Mouse (Mus musculus) limb, embryonic 15.5 days (tissue): ENCODE results near the gene Garnl3. TPM values are rescaled to one million over a fixed set of nuclear protein-coding genes. Genes with fewer than 3 reads are reported as not detected.

Source experiments
- ATAC-seq: fragments of 200-750 bp; cut with Nextera tagmentation; 2 replicates; pipeline ENCODE4 v1.8.0; 2017; ENCODE audit warnings: low read depth, moderate TSS enrichment; ENCODE audit not compliant: insufficient number of reproducible peaks, low FRiP score, low TSS enrichment
- H3K27ac ChIP-seq: fragments of 300-500 bp; sonication (generic); 2 replicates; pipeline ENCODE4 v1.5.1; 2015; ENCODE audit warnings: moderate library complexity, mild to moderate bottlenecking, inconsistent platforms
- H3K27me3 ChIP-seq: fragments of 300-500 bp; sonication (generic); 2 replicates; pipeline ENCODE4 v1.6.1; 2015; ENCODE audit warnings: inconsistent platforms
- H3K36me3 ChIP-seq: fragments of 300-500 bp; sonication (generic); 2 replicates; pipeline ENCODE4 v1.6.1; 2015; ENCODE audit warnings: inconsistent platforms
- H3K4me1 ChIP-seq: fragments of 300-500 bp; sonication (generic); 2 replicates; pipeline ENCODE4 v1.6.1; 2015; ENCODE audit warnings: inconsistent platforms
- H3K4me2 ChIP-seq: fragments of 300-500 bp; sonication (generic); 2 replicates; pipeline ENCODE4 v1.6.1; 2015; ENCODE audit warnings: mild to moderate bottlenecking, inconsistent platforms
- H3K4me3 ChIP-seq: fragments of 300-500 bp; sonication (generic); 2 replicates; pipeline ENCODE4 v1.5.1; 2015; ENCODE audit warnings: mild to moderate bottlenecking, inconsistent platforms
- H3K9ac ChIP-seq: fragments of 300-500 bp; sonication (generic); 2 replicates; pipeline ENCODE4 v1.6.1; 2015; ENCODE audit warnings: inconsistent platforms
- H3K9me3 ChIP-seq: fragments of 300-500 bp; sonication (generic); 2 replicates; pipeline ENCODE4 v1.6.1; 2016; ENCODE audit warnings: inconsistent platforms
- WGBS: fragments of 180-500 bp; shearing (Covaris S2); methylation state at CpG from one replicate; pipeline ENCODE4 v1.1.7; 2015; 5-methylcytosine and 5-hydroxymethylcytosine counted together
- polyA plus RNA-seq: library from polyadenylated mRNA; unstranded; fragments of >200 nt; fragmentation: Nextera tagmentation; extraction: Ambion mirVana; gene quantifications from 2 replicates; pipeline ENCODE4 v1.2.1, GENCODE M21; 2015

Gene Garnl3
- polyA plus RNA-seq, 1 experiment from 2014 or later = 8.8 TPM

DNA sequence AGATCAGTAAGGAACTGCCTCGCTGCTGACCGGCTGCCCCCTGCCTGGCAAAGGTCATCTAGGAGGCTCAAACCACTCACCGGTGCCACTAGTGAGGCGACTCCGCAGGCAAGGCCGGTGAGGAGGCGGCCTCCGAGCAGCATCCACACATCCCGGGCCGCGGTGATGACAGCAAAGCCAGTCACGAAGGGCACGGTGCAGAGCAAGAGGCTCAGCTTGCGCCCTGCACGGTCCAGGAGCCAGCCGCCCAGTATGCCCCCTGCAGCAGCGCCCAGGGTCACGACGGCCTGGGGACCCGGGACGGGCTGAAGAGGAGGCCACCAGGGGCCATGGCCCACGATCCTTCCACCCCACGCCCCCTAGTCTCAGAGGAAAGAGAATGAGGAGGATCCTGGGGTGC lies 150.2 kb downstream of the Garnl3 start:
- Histone ChIP-seq H3K4me2 (peak overlapping the region; percentile 99), H3K4me3 (peak overlapping the region; percentile 82), H3K27me3 (no peaks in the 10 kb centered on the region), H3K27ac (peak overlapping the region; percentile 69; the same call in 1 of the 2 replicates), H3K9ac (peak overlapping the region; percentile 90), H3K36me3 (peaks cover 4% of the 10 kb centered on the region), H3K9me3 (no peaks in the 10 kb centered on the region), H3K4me1 (peaks cover 19% of the 10 kb centered on the region)
- no peak for ATAC-seq
- WGBS = 2% methylated on average over 23 of the region's 23 CpGs

DNA sequence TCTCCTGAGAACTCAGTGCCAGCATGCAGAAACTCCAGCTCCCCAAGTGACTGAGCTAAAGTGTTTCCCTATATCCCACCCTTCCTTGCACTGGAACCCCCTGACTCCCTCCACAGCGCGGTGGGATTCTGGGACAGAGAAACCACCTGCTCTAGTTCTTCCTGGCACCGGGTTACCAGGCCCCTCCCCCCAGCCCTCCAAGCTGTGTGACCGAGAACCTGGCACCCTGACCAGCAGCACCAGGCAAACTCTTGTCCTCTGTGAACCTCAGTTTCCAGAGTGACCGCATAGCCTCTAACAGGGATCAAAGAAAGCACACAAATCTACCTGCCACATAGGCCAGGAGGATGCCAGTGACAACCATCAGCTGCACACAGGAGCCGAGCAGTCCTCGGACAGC lies 151.8 kb downstream of the Garnl3 start:
- H3K27me3 ChIP-seq = no peaks in the 10 kb centered on the region
- WGBS = 86% methylated on average over 7 of the region's 7 CpGs
- no peak overlapping the region for H3K9ac ChIP-seq
- H3K9me3 ChIP-seq = no peaks in the 10 kb centered on the region
- H3K4me2 ChIP-seq = no peak overlapping the region
- peaks cover 19% of the 10 kb centered on the region for H3K4me1 ChIP-seq
- H3K27ac ChIP-seq = no peak overlapping the region
- no peak overlapping the region for H3K4me3 ChIP-seq
- peaks cover 21% of the 10 kb centered on the region for H3K36me3 ChIP-seq
- ATAC-seq = no peak

DNA sequence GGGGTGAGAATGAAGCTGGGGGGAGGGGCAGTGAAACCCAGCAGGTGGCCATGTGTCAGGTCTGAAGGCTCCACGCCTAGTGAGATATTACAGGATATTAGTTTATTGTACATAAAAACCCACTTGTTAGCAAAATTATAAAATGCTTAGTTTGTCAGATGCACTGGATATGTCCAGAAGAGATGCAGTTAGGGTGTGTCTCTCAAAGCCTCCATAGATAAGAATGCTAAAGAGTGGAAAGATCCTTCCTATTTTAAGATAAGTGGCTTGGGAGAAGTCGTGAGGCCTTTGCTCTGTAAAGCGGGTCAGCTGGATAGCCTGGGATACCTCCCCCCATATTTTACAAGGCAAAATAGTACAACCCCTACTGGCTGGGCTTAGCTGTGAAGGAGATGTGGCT lies 152.8 kb downstream of the Garnl3 start:
- no peak overlapping the region for H3K4me3 ChIP-seq
- no peak overlapping the region for H3K9ac ChIP-seq
- 77% methylated on average over 3 of the region's 3 CpGs for WGBS
- no peak overlapping the region for H3K4me2 ChIP-seq
- ATAC-seq = no peak
- H3K27ac ChIP-seq = no peak overlapping the region
- H3K36me3 ChIP-seq = peaks cover 29% of the 10 kb centered on the region
- no peaks in the 10 kb centered on the region for H3K27me3 ChIP-seq
- H3K9me3 ChIP-seq = no peaks in the 10 kb centered on the region
- H3K4me1 ChIP-seq = peaks cover 19% of the 10 kb centered on the region

DNA sequence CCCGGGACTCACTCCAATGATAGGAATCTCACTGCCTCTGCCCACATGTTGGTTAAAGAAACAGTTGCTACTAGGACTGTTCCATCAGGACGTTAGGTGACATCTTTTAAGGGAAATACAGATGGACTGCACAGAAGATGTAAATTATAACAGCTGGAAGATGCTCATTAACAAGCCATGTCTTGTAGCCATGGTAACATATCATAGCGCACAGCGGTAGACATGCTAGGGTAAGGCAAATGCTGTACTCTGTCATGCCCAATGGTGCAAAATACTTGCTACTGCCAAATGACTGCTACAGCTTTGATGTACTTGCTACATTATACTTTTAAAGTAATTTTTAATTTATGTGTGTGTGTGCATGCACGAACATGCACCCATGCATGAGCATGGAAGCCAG lies 154.3 kb downstream of the Garnl3 start:
- Histone ChIP-seq H3K9ac (no peak overlapping the region), H3K27ac (no peak overlapping the region), H3K4me1 (peaks cover 10% of the 10 kb centered on the region), H3K27me3 (no peaks in the 10 kb centered on the region), H3K4me2 (no peak overlapping the region), H3K4me3 (no peak overlapping the region), H3K36me3 (peaks cover 42% of the 10 kb centered on the region), H3K9me3 (no peaks in the 10 kb centered on the region)
- 68% methylated on average over 5 of the region's 5 CpGs for WGBS
- no peak for ATAC-seq

DNA sequence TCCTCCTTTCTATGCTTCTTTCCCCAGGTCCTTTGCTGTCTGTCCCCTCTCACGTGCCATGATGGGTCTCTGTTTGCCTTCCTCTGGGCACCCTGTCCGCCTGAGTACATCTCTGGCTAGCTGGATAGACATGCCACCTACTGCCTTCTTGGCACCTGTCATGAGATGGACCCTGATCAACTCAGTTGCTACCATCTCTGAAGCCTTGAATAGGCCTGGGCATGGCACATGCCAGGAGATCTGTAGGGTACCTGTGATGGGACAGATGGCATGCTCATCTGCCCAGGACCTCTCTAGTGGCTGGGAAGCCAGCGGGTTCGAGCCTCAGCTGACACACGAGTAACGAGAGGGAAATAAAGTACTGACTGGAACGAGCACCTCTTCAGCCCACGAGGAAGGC lies 157.2 kb downstream of the Garnl3 start:
- 88% methylated on average over 8 of the region's 8 CpGs for WGBS
- H3K36me3 ChIP-seq = peaks cover 42% of the 10 kb centered on the region
- no peak overlapping the region for H3K4me2 ChIP-seq
- H3K27me3 ChIP-seq = no peaks in the 10 kb centered on the region
- no peak overlapping the region for H3K27ac ChIP-seq
- H3K4me1 ChIP-seq = no peaks in the 10 kb centered on the region
- no peak overlapping the region for H3K9ac ChIP-seq
- no peak overlapping the region for H3K4me3 ChIP-seq
- ATAC-seq = no peak
- H3K9me3 ChIP-seq = no peaks in the 10 kb centered on the region

DNA sequence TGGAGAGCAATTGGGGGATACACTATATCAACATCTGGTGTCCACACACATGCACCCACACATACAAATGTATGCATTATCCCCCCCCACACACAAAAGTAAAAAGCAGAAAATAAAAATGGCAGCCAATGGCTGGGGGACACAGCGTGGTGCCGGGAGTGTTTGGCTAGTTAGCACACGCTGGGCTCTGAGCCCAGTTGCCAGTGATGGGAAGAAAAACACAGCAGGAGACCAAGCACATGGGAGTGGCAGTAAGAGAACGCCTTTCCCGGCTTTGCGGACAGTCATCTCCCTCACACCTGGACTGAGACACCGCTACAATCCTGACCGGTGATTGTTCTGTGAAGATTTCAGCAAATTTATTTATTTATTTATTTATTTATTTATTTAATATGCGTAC lies 160.2 kb downstream of the Garnl3 start:
- no peak for ATAC-seq
- no peak overlapping the region for H3K9ac ChIP-seq
- H3K4me3 ChIP-seq = no peak overlapping the region
- H3K27me3 ChIP-seq = no peaks in the 10 kb centered on the region
- no peaks in the 10 kb centered on the region for H3K9me3 ChIP-seq
- H3K4me2 ChIP-seq = no peak overlapping the region
- WGBS = 48% methylated on average over 9 of the region's 9 CpGs
- H3K36me3 ChIP-seq = peaks cover 37% of the 10 kb centered on the region
- no peak overlapping the region for H3K27ac ChIP-seq
- peaks cover 12% of the 10 kb centered on the region for H3K4me1 ChIP-seq

DNA sequence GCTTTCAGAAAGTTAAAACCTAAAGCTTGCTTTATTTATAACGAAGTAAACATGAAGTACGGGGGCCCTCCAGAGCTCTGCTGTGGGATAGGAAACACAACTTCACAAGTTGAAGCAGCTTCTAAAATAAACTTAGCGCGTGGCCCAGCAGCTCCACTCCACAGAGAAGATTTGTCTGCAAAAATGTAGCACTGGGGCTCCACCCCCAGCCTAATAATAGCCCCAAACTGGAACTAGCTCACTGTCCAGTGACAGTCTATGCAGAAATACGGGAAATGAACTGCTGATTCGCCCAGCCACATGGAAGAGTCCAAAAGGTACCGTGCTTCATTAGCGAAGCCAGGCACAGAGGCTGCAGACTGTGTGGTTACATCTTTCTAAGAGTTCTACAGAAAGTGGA lies 162.1 kb downstream of the Garnl3 start:
- H3K4me2 ChIP-seq = no peak overlapping the region
- no peak for ATAC-seq
- no peak overlapping the region for H3K4me3 ChIP-seq
- no peak overlapping the region for H3K9ac ChIP-seq
- H3K4me1 ChIP-seq = peaks cover 24% of the 10 kb centered on the region
- no peak overlapping the region for H3K27ac ChIP-seq
- H3K9me3 ChIP-seq = no peaks in the 10 kb centered on the region
- 85% methylated on average over 8 of the region's 8 CpGs for WGBS
- peaks cover 26% of the 10 kb centered on the region for H3K36me3 ChIP-seq
- no peaks in the 10 kb centered on the region for H3K27me3 ChIP-seq

DNA sequence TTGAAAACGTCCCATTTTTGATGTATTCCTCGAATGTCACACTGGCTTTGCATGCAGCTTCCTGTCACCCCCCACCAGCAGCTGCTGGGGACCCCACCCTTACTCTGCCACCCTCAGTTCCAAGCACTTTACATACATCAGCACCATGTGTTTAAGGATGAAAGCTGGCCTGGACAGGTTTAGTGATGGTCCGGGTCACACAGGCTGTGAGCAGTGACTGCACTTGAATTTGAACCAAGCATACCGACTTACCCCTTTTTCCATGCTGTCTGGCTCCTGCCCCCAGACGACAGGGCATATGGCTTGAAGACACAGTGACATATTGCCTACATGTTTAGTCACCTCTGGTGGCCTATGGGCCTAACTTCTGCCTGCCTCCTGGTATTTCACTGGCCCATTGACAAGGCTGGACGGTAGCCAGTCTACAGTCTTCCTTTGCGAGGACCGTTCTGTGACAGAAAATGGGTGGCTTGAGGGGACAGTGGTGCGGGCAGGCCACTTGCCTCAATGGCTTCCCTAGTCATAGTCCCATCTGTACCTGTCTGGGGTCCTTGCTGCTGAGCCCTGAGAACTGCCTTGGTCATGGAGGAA lies 163.3 kb downstream of the Garnl3 start:
- WGBS = 83% methylated on average over 9 of the region's 9 CpGs

DNA sequence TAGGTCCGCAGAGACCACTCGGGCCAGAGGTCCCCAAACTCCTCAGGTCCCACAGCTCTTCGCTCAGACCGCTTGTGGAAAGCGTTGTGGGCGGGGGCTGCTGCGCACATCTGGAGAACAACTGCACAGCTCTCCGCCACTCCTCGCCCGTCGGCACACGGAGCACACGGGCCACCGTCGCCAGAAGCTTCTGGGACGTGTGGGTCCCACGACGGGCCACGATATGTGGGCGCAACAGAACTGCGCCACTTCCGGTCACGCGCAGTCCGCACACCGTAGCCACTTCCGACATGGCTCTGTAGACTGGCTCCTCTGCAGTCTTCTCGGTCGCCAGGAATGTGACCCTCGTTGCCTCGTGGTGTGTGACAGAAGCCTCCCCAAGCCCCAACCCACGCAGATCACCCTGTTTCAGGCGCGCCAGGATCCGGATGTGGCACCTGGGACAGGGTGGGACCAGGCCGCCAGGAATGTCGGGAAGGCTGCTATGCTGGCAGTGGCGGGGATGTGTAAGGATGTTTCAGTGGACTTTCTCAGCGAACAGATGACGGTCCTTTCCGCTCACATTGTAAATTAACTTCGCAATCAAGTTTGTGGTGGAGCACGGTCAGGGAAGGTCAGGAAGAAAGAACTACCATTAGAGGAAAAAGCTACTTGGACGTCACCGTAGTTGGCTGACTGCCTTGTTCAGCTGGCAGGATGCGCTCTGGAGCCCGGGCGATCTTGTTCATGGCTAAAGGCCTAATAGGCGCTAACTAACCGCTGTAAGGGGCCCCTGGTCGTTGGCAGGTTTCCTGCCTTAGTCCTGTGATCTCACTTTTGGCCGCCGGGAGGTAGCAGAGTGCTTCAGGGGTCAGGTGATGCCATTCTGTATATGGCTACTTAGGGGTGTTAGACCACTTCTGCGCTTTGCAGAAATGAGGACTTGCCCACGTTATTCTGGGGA lies 164.5 kb downstream of the Garnl3 start:
- H3K36me3 ChIP-seq = peaks cover 27% of the 10 kb centered on the region
- no peaks in the 10 kb centered on the region for H3K27me3 ChIP-seq
- peak overlapping the region; percentile 60 for H3K4me3 ChIP-seq
- no peaks in the 10 kb centered on the region for H3K9me3 ChIP-seq
- H3K4me1 ChIP-seq = peaks cover 41% of the 10 kb centered on the region
- H3K27ac ChIP-seq = peak overlapping the region; percentile 98
- peak overlapping the region; percentile 90 for H3K4me2 ChIP-seq
- H3K9ac ChIP-seq = peak overlapping the region; percentile 80
- peak; percentile 74 for ATAC-seq
- WGBS = under 1% methylated on average over 55 of the region's 55 CpGs

More for the DNA sequence above, 163.3 kb downstream of the Garnl3 start:
- Histone ChIP-seq H3K4me2 (peak overlapping the region; percentile 90; the same call in 1 of the 2 replicates), H3K4me3 (peak overlapping the region; percentile 60; the same call in 1 of the 2 replicates), H3K27ac (peak overlapping the region; percentile 98; the same call in 1 of the 2 replicates), H3K27me3 (no peaks in the 10 kb centered on the region), H3K4me1 (peaks cover 35% of the 10 kb centered on the region), H3K9me3 (no peaks in the 10 kb centered on the region), H3K36me3 (peaks cover 28% of the 10 kb centered on the region), H3K9ac (0 out of 2 replicates have a peak overlapping the region, but pooled peaks have one; percentile 80)
- no peak for ATAC-seq

DNA sequence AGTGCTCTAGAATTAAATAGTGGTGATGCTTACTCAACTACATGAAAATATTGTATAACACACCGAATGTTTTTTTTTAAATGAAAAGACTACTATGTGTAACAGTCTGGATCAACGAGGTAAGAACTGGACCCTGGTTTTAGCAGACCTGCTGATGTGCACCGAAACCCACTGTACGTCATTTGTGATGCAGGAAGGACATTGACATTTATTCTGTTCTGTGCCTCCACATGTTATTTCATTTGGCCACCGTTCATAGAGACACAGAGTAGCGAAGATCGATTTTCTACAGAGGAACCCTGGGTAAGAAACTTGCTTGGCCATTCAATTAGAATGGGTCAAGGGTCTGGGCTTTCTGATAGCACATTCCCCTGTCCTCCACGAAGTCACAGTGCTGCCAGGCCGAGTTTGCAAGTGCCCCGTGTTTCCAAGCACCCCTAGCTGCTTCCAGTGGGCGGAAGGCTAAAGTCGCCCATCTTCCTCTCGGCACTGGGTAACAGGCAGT lies 165.2 kb downstream of the Garnl3 start:
- Histone ChIP-seq H3K9ac (peak overlapping the region; percentile 80), H3K27me3 (no peaks in the 10 kb centered on the region), H3K4me1 (peaks cover 41% of the 10 kb centered on the region), H3K36me3 (peaks cover 27% of the 10 kb centered on the region), H3K9me3 (no peaks in the 10 kb centered on the region), H3K4me2 (peak overlapping the region; percentile 90), H3K4me3 (peak overlapping the region; percentile 60), H3K27ac (peak overlapping the region; percentile 98)
- 8% methylated on average over 13 of the region's 13 CpGs for WGBS
- no peak for ATAC-seq

DNA sequence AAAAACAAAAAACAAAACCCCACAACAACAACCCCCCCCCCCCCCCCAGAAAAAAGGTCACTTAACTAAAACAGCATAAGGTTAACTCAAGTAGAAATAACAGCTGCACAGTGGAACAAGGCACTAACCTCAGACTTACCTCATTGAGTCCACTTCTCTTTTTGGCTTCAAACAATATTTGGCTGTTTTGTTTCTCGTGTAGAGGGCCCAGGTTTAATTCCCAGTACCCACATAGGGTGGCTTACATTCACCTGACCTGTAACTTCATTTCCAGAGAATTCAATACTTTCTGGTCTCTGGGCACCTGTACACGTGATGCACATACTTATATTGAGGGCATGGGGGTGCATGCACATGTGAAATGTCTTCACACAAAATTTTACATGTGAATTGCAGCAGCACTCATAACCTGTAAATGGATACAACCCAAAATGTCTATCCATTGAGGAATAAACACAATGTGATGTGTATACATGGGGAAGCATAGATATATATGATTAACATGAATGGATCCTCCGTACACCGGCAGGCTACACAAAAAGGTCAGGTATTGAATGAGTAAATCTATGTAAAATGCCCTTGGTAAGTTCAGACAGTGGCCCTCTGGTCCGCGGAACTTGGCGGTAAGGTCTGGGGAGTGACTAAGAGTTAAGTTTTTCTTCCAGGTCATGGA lies 165.8 kb downstream of the Garnl3 start:
- Histone ChIP-seq H3K4me2 (peak overlapping the region; percentile 90), H3K4me1 (peaks cover 45% of the 10 kb centered on the region), H3K27ac (no peak overlapping the region), H3K36me3 (peaks cover 27% of the 10 kb centered on the region), H3K9me3 (no peaks in the 10 kb centered on the region), H3K4me3 (peak overlapping the region; percentile 60), H3K27me3 (no peaks in the 10 kb centered on the region), H3K9ac (no peak overlapping the region)
- 15% methylated on average over 7 of the region's 7 CpGs for WGBS
- no peak for ATAC-seq
